Mouse (Mus musculus) forebrain, embryonic 12.5 days (tissue): ENCODE results near the gene Rsph1. TPM values are rescaled to one million over a fixed set of nuclear protein-coding genes. Genes with fewer than 3 reads are reported as not detected.

ENCODE experiments used
- ATAC-seq: fragments of 200-750 bp; cut with Nextera tagmentation; 2 replicates; pipeline ENCODE4 v1.8.0; 2017; ENCODE audit warnings: moderate TSS enrichment; ENCODE audit not compliant: low FRiP score
- H3K27ac ChIP-seq: fragments of 300-500 bp; sonication (generic); 2 replicates; pipeline ENCODE4 v1.5.1; 2016; ENCODE audit warnings: mild to moderate bottlenecking
- H3K27me3 ChIP-seq: fragments of 300-500 bp; sonication (generic); 2 replicates; pipeline ENCODE4 v1.6.1; 2016; ENCODE audit warnings: mild to moderate bottlenecking
- H3K36me3 ChIP-seq: fragments of 300-500 bp; sonication (generic); replicated peaks from 2 replicates; pipeline ENCODE4 v1.6.1; 2016; ENCODE audit warnings: mild to moderate bottlenecking
- H3K4me1 ChIP-seq: fragments of 300-500 bp; sonication (generic); 2 replicates; pipeline ENCODE4 v1.6.1; 2016
- H3K4me2 ChIP-seq: fragments of 300-500 bp; sonication (generic); 2 replicates; pipeline ENCODE4 v1.6.1; 2016; ENCODE audit warnings: mild to moderate bottlenecking, moderate library complexity
- H3K4me3 ChIP-seq: fragments of 300-500 bp; sonication (generic); replicated peaks from 2 replicates; pipeline ENCODE4 v1.5.1; 2016; ENCODE audit warnings: mild to moderate bottlenecking
- H3K9ac ChIP-seq: fragments of 300-500 bp; sonication (generic); 2 replicates; pipeline ENCODE4 v1.6.1; 2016; ENCODE audit warnings: mild to moderate bottlenecking
- H3K9me3 ChIP-seq: fragments of 300-500 bp; sonication (generic); 2 replicates; pipeline ENCODE4 v1.6.1; 2016
- WGBS: fragments of 180-500 bp; shearing (Covaris S2); methylation state at CpG from one replicate; pipeline ENCODE4 v1.1.7; 2016; 5-methylcytosine and 5-hydroxymethylcytosine counted together
- polyA plus RNA-seq: library from polyadenylated mRNA; unstranded; fragments of >200 nt; fragmentation: Nextera tagmentation; extraction: Ambion mirVana; gene quantifications from 2 replicates; pipeline ENCODE4 v1.2.1, GENCODE M21; 2016

Rsph1 gene
- polyA plus RNA-seq, 1 experiment from 2014 or later: 3.8 TPM

GRCm38 (mm10) chr17:31238234-31239020 lies 38.8 kb downstream of the Rsph1 start:
- no peaks in the 10 kb centered on the region for H3K4me1 ChIP-seq
- no peak for ATAC-seq
- no peaks in the 10 kb centered on the region for H3K36me3 ChIP-seq
- H3K4me3 ChIP-seq: no peak overlapping the region
- no peak overlapping the region for H3K9ac ChIP-seq
- H3K4me2 ChIP-seq: no peak overlapping the region
- no peaks in the 10 kb centered on the region for H3K27me3 ChIP-seq
- WGBS: 79% methylated on average over 7 of the region's 7 CpGs
- H3K27ac ChIP-seq: no peak overlapping the region
- no peaks in the 10 kb centered on the region for H3K9me3 ChIP-seq

- Histone ChIP-seq H3K9me3 (no peaks in the 10 kb centered on the region), H3K27ac (no peak overlapping the region), H3K27me3 (no peaks in the 10 kb centered on the region), H3K4me3 (no peak overlapping the region), H3K4me1 (peaks cover 6% of the 10 kb centered on the region), H3K9ac (no peak overlapping the region), H3K4me2 (no peak overlapping the region), H3K36me3 (no peaks in the 10 kb centered on the region)
- no peak for ATAC-seq
- 95% methylated on average over 1 of the region's 1 CpGs for WGBS
These were observed 41.3 kb downstream of the Rsph1 start for GRCm38 (mm10) chr17:31235915-31236314.

- Histone ChIP-seq H3K9ac (no peak overlapping the region), H3K36me3 (no peaks in the 10 kb centered on the region), H3K4me1 (peaks cover 6% of the 10 kb centered on the region), H3K27me3 (no peaks in the 10 kb centered on the region), H3K9me3 (no peaks in the 10 kb centered on the region), H3K27ac (no peak overlapping the region), H3K4me2 (no peak overlapping the region), H3K4me3 (no peak overlapping the region)
- 41% methylated on average over 8 of the region's 8 CpGs for WGBS
- no peak for ATAC-seq
These were observed 44.8 kb downstream of the Rsph1 start for GRCm38 (mm10) chr17:31232251-31233010.

DNA sequence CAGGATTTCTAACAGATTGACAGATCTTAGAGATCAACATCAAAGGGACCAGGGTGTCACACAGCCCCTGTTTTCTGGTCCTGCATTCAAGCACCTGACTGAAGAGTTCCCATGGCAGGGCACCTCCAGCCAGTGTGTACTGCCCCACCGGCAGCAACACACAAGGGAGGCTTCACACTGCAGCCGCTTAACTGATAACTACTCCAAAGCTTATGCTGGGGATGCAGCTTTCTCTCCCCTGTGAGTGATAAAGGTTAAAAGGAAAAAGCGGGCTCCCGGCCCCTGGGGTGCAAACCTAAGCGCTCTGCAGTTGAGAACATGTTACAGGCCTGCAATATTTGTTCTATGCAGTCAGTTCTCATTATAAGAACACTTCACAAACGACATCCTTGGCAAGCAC lies 45.4 kb downstream of the Rsph1 start:
- Histone ChIP-seq H3K9ac (no peak overlapping the region), H3K4me1 (peaks cover 6% of the 10 kb centered on the region), H3K4me3 (no peak overlapping the region), H3K27ac (no peak overlapping the region), H3K27me3 (no peaks in the 10 kb centered on the region), H3K9me3 (no peaks in the 10 kb centered on the region), H3K4me2 (no peak overlapping the region), H3K36me3 (no peaks in the 10 kb centered on the region)
- WGBS: 57% methylated on average over 6 of the region's 6 CpGs
- no peak for ATAC-seq

GRCm38 (mm10) chr17:31226931-31227330 lies 50.3 kb downstream of the Rsph1 start:
- no peaks in the 10 kb centered on the region for H3K27me3 ChIP-seq
- no peak overlapping the region for H3K4me2 ChIP-seq
- no peak overlapping the region for H3K27ac ChIP-seq
- H3K36me3 ChIP-seq: no peaks in the 10 kb centered on the region
- no peak for ATAC-seq
- 87% methylated on average over 7 of the region's 7 CpGs for WGBS
- no peak overlapping the region for H3K4me3 ChIP-seq
- no peaks in the 10 kb centered on the region for H3K9me3 ChIP-seq
- no peaks in the 10 kb centered on the region for H3K4me1 ChIP-seq
- no peak overlapping the region for H3K9ac ChIP-seq

DNA sequence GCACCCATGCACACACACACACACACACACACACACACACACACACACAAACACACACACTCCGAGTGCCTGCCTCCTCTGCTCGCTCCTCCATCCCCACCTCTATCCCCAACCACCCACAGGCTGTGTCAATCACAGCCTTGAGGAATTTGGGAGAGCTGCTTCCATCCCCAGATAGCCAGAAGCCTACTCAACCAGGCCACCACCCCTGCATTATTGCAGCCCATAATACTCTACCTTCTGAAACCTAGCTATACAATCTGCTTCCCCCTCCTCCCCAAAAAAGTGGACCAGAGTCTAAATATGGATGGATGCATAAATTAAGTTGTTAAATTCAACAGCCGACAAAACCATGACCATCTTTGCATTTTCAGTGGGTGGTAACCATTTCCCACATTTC lies 50.8 kb downstream of the Rsph1 start:
- no peak overlapping the region for H3K4me2 ChIP-seq
- H3K9me3 ChIP-seq: no peaks in the 10 kb centered on the region
- no peaks in the 10 kb centered on the region for H3K27me3 ChIP-seq
- no peaks in the 10 kb centered on the region for H3K36me3 ChIP-seq
- no peak overlapping the region for H3K4me3 ChIP-seq
- no peak overlapping the region for H3K27ac ChIP-seq
- 76% methylated on average over 3 of the region's 3 CpGs for WGBS
- no peak overlapping the region for H3K9ac ChIP-seq
- no peak for ATAC-seq
- H3K4me1 ChIP-seq: no peaks in the 10 kb centered on the region

DNA sequence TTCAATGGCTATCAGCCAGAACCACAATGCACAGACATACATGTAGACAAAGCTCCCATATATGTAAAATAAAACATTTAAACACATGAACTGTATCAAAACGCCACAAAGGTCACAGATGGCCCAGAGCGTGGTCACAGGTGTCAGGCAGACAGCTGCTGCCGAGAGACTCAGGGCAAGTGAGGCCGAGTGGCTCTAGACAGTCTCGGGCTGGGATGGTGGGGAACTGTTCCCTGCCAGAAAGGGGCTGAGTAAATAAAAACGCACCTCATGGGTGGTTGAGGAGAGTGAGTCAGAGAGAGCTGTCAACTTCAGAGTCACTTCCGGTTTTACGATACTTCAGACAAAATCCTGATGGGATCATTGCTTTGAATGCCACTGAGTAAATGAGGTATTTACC lies 52.6 kb downstream of the Rsph1 start:
- H3K9ac ChIP-seq: no peak overlapping the region
- H3K4me1 ChIP-seq: no peaks in the 10 kb centered on the region
- no peak for ATAC-seq
- WGBS: 88% methylated on average over 8 of the region's 8 CpGs
- H3K4me3 ChIP-seq: no peak overlapping the region
- no peaks in the 10 kb centered on the region for H3K9me3 ChIP-seq
- H3K4me2 ChIP-seq: no peak overlapping the region
- no peak overlapping the region for H3K27ac ChIP-seq
- H3K27me3 ChIP-seq: no peaks in the 10 kb centered on the region
- no peaks in the 10 kb centered on the region for H3K36me3 ChIP-seq

DNA sequence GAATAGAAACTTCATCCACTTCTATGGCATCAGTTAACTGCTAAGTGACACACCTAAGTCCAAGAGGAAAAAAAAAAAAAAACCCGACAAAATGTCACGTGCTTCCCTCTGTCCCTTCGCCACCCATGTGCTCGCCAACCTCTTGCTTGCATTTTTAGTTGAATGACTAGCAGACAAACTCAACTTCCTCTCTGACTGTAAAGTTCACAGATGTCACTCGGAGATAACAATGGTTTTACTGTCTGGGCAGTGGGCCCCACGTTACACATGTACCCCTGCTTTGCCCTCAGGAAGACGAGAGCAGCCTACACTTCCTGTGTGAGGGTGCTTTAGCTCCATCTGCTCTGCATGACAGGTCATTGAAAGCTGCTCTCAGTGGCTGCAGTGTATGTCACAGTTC lies 53.3 kb downstream of the Rsph1 start:
- Histone ChIP-seq H3K9me3 (no peaks in the 10 kb centered on the region), H3K27ac (no peak overlapping the region), H3K4me2 (no peak overlapping the region), H3K27me3 (no peaks in the 10 kb centered on the region), H3K36me3 (no peaks in the 10 kb centered on the region), H3K9ac (no peak overlapping the region), H3K4me3 (no peak overlapping the region), H3K4me1 (no peaks in the 10 kb centered on the region)
- no peak for ATAC-seq
- WGBS: 83% methylated on average over 7 of the region's 7 CpGs

DNA sequence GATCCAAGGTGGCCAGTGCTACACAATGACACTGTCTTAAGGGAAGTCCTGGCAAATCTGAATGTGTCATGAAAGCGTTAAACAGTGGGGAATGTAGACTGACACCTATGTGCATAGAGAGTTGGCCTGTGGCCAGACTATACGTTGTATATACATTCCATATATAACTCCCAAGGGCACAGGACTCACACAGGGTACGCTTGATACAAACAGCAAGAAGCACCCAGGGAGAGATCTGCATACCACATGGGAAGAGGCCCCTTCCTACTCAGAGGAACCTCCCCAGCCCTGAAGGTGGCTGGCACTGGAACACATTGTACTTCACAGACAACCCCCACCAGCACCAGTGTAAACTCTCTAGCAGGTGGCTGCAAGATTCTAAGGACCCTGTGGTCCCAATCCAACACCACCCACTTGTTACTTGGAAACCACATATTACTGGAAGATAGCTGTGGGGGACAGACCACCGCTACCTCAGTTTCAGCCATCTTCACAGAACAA lies 54.3 kb downstream of the Rsph1 start:
- no peak overlapping the region for H3K9ac ChIP-seq
- no peak overlapping the region for H3K4me2 ChIP-seq
- no peak overlapping the region for H3K4me3 ChIP-seq
- no peak overlapping the region for H3K27ac ChIP-seq
- no peaks in the 10 kb centered on the region for H3K4me1 ChIP-seq
- WGBS: 89% methylated on average over 4 of the region's 4 CpGs
- ATAC-seq: no peak
- H3K9me3 ChIP-seq: no peaks in the 10 kb centered on the region
- H3K27me3 ChIP-seq: no peaks in the 10 kb centered on the region
- no peaks in the 10 kb centered on the region for H3K36me3 ChIP-seq

DNA sequence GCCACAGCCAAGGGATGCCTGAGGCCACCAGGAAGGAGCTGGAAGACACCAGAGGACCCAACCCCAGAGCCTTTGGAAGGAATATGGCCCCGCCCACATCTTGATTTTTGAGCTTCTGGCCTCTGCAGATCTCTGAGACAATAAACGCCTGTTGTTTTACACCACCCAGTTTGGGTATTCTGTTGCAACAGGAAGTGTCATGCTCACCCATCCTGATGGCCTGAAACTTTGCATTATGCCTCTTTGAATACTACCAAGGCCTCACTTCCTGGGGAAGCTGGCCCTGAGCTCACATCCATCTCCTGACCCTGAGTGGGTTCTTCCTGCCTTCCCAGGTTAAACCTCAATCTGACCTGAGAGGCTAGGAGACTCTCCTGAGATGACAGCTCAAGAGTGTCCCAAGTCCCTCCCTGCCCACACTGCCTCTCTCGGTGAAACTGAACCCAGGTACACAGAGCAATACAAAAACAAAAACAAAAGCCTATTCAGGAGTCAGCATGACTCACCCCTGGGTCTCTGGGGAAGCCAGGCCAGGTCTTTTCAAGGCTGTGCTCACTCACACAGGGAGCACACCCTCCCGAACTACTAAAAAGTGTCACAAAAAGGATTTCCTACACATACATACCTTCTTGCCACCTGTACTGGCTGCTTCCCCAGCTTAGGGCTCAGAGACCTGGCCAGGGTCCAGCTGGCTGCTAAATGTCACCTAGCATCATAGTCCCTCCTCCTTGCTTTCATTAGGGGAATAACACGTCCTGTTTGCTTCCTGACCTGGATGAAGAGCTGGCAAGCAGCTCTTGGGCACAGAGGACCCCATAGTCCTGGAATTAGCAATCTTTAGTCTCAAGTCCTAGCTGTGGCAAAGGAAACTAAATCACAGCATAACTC lies 60.9 kb downstream of the Rsph1 start:
- Histone ChIP-seq H3K9me3 (no peaks in the 10 kb centered on the region), H3K27ac (no peak overlapping the region; the same call in 1 of the 2 replicates), H3K9ac (no peak overlapping the region), H3K4me1 (no peaks in the 10 kb centered on the region), H3K36me3 (no peaks in the 10 kb centered on the region), H3K4me3 (no peak overlapping the region), H3K4me2 (no peak overlapping the region), H3K27me3 (no peaks in the 10 kb centered on the region)
- 44% methylated on average over 5 of the region's 5 CpGs for WGBS
- no peak for ATAC-seq

GRCm38 (mm10) chr17:31211881-31212280 lies 65.3 kb downstream of the Rsph1 start:
- Histone ChIP-seq H3K9ac (no peak overlapping the region), H3K36me3 (no peaks in the 10 kb centered on the region), H3K4me3 (no peak overlapping the region), H3K27ac (no peak overlapping the region), H3K9me3 (no peaks in the 10 kb centered on the region), H3K4me1 (no peaks in the 10 kb centered on the region), H3K27me3 (no peaks in the 10 kb centered on the region), H3K4me2 (no peak overlapping the region)
- no peak for ATAC-seq
- WGBS: 93% methylated on average over 6 of the region's 6 CpGs

GRCm38 (mm10) chr17:31210299-31210698 lies 66.9 kb downstream of the Rsph1 start:
- Histone ChIP-seq H3K4me1 (no peaks in the 10 kb centered on the region), H3K36me3 (no peaks in the 10 kb centered on the region), H3K27ac (no peak overlapping the region), H3K4me3 (no peak overlapping the region), H3K9me3 (no peaks in the 10 kb centered on the region), H3K27me3 (no peaks in the 10 kb centered on the region), H3K4me2 (no peak overlapping the region), H3K9ac (no peak overlapping the region)
- ATAC-seq: no peak
- WGBS: 91% methylated on average over 7 of the region's 7 CpGs
